Mouse (Mus musculus) thymus, adult 2 months (tissue): ENCODE results near the gene Wasf3.

Source experiments
- CTCF ChIP-seq: fragments of 200-500 bp; IDR thresholded peaks from 2 replicates; pipeline ENCODE4 v1.5.1; 2012; ENCODE audit warnings: mild to moderate bottlenecking, control low read depth, low read length, moderate library complexity, borderline replicate concordance; ENCODE audit not compliant: control insufficient read depth, poor library complexity, insufficient read depth; ENCODE audit errors: extremely low read depth
- POLR2A ChIP-seq: fragments of 200-500 bp; IDR thresholded peaks from 2 replicates; pipeline ENCODE4 v1.6.1; 2012; ENCODE audit warnings: mild to moderate bottlenecking, low read length, control low read depth, moderate library complexity; ENCODE audit not compliant: control insufficient read depth, poor library complexity, insufficient read depth; ENCODE audit errors: extremely low read depth

DNA sequence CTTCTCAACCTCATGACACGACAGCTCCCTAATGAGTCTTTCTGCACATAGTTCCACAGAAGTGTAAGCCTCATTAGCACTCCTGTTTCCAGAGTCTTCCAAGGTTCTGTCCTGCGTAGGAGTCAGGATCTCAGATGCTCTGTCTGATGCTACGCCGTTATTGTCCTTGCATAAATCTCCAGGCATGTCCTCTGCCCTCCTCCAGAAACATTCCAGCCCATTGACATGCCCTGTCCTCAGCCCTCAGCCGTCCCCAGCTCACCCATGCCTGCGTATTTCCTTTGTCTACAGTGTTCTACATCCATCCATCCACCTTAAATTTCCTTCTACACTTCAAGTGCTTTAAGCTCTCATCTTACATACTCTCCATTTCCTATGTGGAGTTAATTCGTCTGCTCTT lies 32.8 kb upstream of the Wasf3 start:
- TF ChIP-seq CTCF (no peak), POLR2A (no peak)
